Mouse (Mus musculus): ENCODE results near the gene Cyb561d1.
A peak's percentile ranks its signal among the peaks of the same experiment; 100 is the strongest.

The Cyb561d1 gene

GRCm38 (mm10) chr3:108165532-108166315, 35.3 kb downstream of the Cyb561d1 start:
- peak; percentile 30 for DNase-seq

- DNase-seq: peak; percentile 83
These were observed 36.2 kb downstream of the Cyb561d1 start for GRCm38 (mm10) chr3:108164807-108165206.

- no peak for DNase-seq
These were observed 36.9 kb downstream of the Cyb561d1 start for GRCm38 (mm10) chr3:108164091-108164490.

GRCm38 (mm10) chr3:108158383-108159037, 42.5 kb downstream of the Cyb561d1 start:
- no peak for DNase-seq

GRCm38 (mm10) chr3:108154656-108155055, 46.4 kb downstream of the Cyb561d1 start, which contains the start of gene Gpr61:
Gene Gpr61 (minus strand): TSS chr3:108154882.
- no peak for DNase-seq

- no peak for DNase-seq
These were observed 48.7 kb downstream of the Cyb561d1 start for GRCm38 (mm10) chr3:108152290-108152689.

GRCm38 (mm10) chr3:108147386-108148235, 53.4 kb downstream of the Cyb561d1 start:
- peak; percentile 93 for DNase-seq

GRCm38 (mm10) chr3:108146671-108147070, 54.3 kb downstream of the Cyb561d1 start:
- no peak for DNase-seq
